Mouse (Mus musculus) forebrain, embryonic 16.5 days (tissue): ENCODE measurements around the gene Tmem203. TPM values are rescaled to one million over a fixed set of nuclear protein-coding genes. Genes with fewer than 3 reads are reported as not detected.
A peak's percentile ranks its signal among the peaks of the same experiment; 100 is the strongest.

Experiments used
- ATAC-seq: fragments of 200-750 bp; cut with Nextera tagmentation; 2 replicates; pipeline ENCODE4 v1.8.0; 2017; ENCODE audit warnings: mild to moderate bottlenecking, moderate library complexity
- H3K27ac ChIP-seq: fragments of 300-500 bp; sonication (generic); 2 replicates; pipeline ENCODE4 v1.5.1; 2014; ENCODE audit warnings: low read length, control low read depth
- H3K27me3 ChIP-seq: fragments of 300-500 bp; sonication (generic); replicated peaks from 2 replicates; pipeline ENCODE4 v1.6.1; 2014; ENCODE audit warnings: low read length; ENCODE audit not compliant: control insufficient read depth, insufficient read depth
- H3K36me3 ChIP-seq: fragments of 300-500 bp; sonication (generic); 2 replicates; pipeline ENCODE4 v1.6.1; 2014; ENCODE audit not compliant: control insufficient read depth, insufficient read depth
- H3K4me1 ChIP-seq: fragments of 300-500 bp; sonication (generic); replicated peaks from 2 replicates; pipeline ENCODE4 v1.6.1; 2014; ENCODE audit warnings: low read length; ENCODE audit not compliant: control insufficient read depth, insufficient read depth
- H3K4me2 ChIP-seq: fragments of 300-500 bp; sonication (generic); 2 replicates; pipeline ENCODE4 v1.6.1; 2014; ENCODE audit warnings: mild to moderate bottlenecking, low read length, control low read depth
- H3K4me3 ChIP-seq: fragments of 300-500 bp; sonication (generic); replicated peaks from 2 replicates; pipeline ENCODE4 v1.5.1; 2014; ENCODE audit warnings: mild to moderate bottlenecking, low read length, control low read depth
- H3K9ac ChIP-seq: fragments of 300-500 bp; sonication (generic); replicated peaks from 2 replicates; pipeline ENCODE4 v1.6.1; 2014; ENCODE audit warnings: low read depth, low read length, control low read depth
- H3K9me3 ChIP-seq: fragments of 300-500 bp; sonication (generic); 2 replicates; pipeline ENCODE4 v1.6.1; 2016; ENCODE audit warnings: low read length; ENCODE audit not compliant: control insufficient read depth
- WGBS: fragments of 180-500 bp; shearing (Covaris S2); extraction: QIAGEN DNeasy Blood & Tissue Kit; methylation state at CpG from one replicate; pipeline ENCODE4 v1.1.7; 2014; 5-methylcytosine and 5-hydroxymethylcytosine counted together
- polyA plus RNA-seq: library from polyadenylated mRNA; unstranded; fragments of >200 nt; fragmentation: Nextera tagmentation; extraction: Ambion mirVana; gene quantifications from 2 replicates; pipeline ENCODE4 v1.2.1, GENCODE M21; 2015

Gene Tmem203
- polyA plus RNA-seq, 1 experiment from 2014 or later: 16.0 TPM

GRCm38 (mm10) chr2:25239766-25240165 lies 15.5 kb upstream of the Tmem203 start:
- H3K27ac ChIP-seq: no peak overlapping the region
- H3K27me3 ChIP-seq: no peaks in the 10 kb centered on the region
- no peaks in the 10 kb centered on the region for H3K9me3 ChIP-seq
- H3K9ac ChIP-seq: no peak overlapping the region
- no peak for ATAC-seq
- H3K4me1 ChIP-seq: peaks cover 30% of the 10 kb centered on the region
- H3K4me2 ChIP-seq: no peak overlapping the region
- H3K36me3 ChIP-seq: no peaks in the 10 kb centered on the region
- H3K4me3 ChIP-seq: no peak overlapping the region
- WGBS: 89% methylated on average over 3 of the region's 3 CpGs

DNA sequence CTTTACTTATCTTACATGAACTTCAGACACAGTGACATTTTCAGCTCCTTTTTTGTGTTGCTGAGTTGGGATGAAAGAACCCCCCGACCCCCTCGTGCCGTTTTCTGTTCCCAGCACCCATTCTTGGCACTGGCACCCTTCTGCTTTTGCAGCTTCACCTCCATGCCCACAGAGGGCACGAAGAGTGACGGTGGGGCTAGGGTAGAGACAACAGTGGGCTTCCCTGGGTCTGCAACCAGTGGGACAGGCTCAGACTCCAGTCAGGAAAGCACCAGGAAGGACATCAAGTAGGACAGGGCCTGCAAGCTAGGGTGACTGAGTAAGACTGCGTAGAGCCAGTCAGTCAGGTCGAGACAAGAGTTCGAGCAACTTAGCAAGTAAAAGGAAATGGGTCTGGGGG lies 14.9 kb upstream of the Tmem203 start:
- Histone ChIP-seq H3K9ac (no peak overlapping the region; the same call in 1 of the 2 replicates), H3K27me3 (no peaks in the 10 kb centered on the region), H3K4me3 (peak overlapping the region; percentile 71), H3K4me1 (peaks cover 30% of the 10 kb centered on the region), H3K9me3 (no peaks in the 10 kb centered on the region), H3K36me3 (no peaks in the 10 kb centered on the region), H3K4me2 (peak overlapping the region; percentile 67), H3K27ac (peak overlapping the region; percentile 73; the same call in 1 of the 2 replicates)
- WGBS: 49% methylated on average over 8 of the region's 8 CpGs
- peak; percentile 11 for ATAC-seq

- Histone ChIP-seq H3K9me3 (no peaks in the 10 kb centered on the region), H3K27ac (peak overlapping the region; percentile 73), H3K4me1 (peaks cover 30% of the 10 kb centered on the region), H3K4me2 (peak overlapping the region; percentile 67), H3K36me3 (no peaks in the 10 kb centered on the region), H3K9ac (peak overlapping the region; percentile 73), H3K27me3 (no peaks in the 10 kb centered on the region), H3K4me3 (peak overlapping the region; percentile 71)
- ATAC-seq: peak; percentile 86
- under 1% methylated on average over 29 of the region's 29 CpGs for WGBS
Observed at GRCm38 (mm10) chr2:25240723-25241437, 14.4 kb upstream of the Tmem203 start.

DNA sequence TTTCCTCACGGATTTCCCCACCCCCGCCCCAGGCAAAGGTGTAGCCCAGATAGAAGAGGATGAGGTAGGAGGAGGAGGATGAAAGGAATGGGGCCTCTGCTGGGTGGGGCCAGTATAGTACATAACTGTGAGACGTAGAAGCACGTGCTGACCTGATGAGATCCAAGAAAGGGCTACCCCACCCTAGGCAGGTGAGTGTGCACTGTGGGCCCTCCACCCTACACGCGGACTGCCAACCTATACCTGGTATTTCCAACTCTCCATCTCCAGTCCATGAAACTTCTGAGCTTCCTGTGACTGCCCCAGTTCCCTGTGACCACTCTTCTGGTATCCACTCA lies 13.8 kb upstream of the Tmem203 start:
- Histone ChIP-seq H3K27me3 (no peaks in the 10 kb centered on the region), H3K27ac (peak overlapping the region; percentile 73), H3K4me1 (peaks cover 30% of the 10 kb centered on the region), H3K9ac (peak overlapping the region; percentile 73), H3K36me3 (no peaks in the 10 kb centered on the region), H3K9me3 (no peaks in the 10 kb centered on the region), H3K4me3 (peak overlapping the region; percentile 71), H3K4me2 (peak overlapping the region; percentile 67)
- ATAC-seq: peak; percentile 11
- WGBS: 12% methylated on average over 6 of the region's 6 CpGs

GRCm38 (mm10) chr2:25242101-25242506 lies 13.1 kb upstream of the Tmem203 start, which contains the start of the genes Rnf208 and Cysrt1:
Gene Rnf208, plus strand, starts transcription at chr2:25242255.
Gene Cysrt1, minus strand, starts transcription at chr2:25242452.
- Histone ChIP-seq H3K4me3 (peak within 1 kb of the TSS; percentile 71), H3K27ac (peak within 1 kb of the TSS; percentile 73), H3K27me3 (no peaks in the 10 kb centered on the region), H3K4me1 (peaks cover 30% of the 10 kb centered on the region), H3K9ac (peak within 1 kb of the TSS; percentile 73), H3K36me3 (no peaks in the 10 kb centered on the region), H3K9me3 (no peaks in the 10 kb centered on the region), H3K4me2 (peak within 1 kb of the TSS; percentile 67)
- ATAC-seq: peak; percentile 69
- WGBS: 0% methylated on average over 59 of the region's 59 CpGs

- 79% methylated on average over 8 of the region's 8 CpGs for WGBS
- ATAC-seq: no peak
- H3K4me2 ChIP-seq: peak overlapping the region; percentile 67
Observed at GRCm38 (mm10) chr2:25243342-25243741, 11.9 kb upstream of the Tmem203 start.

GRCm38 (mm10) chr2:25244144-25244543 lies 11.1 kb upstream of the Tmem203 start:
- H3K4me2 ChIP-seq: no peak overlapping the region

More at GRCm38 (mm10) chr2:25243342-25243741, 11.9 kb upstream of the Tmem203 start:
- H3K27me3 ChIP-seq: no peaks in the 10 kb centered on the region
- H3K4me1 ChIP-seq: peaks cover 30% of the 10 kb centered on the region
- peak overlapping the region; percentile 73 for H3K9ac ChIP-seq
- H3K9me3 ChIP-seq: no peaks in the 10 kb centered on the region
- no peaks in the 10 kb centered on the region for H3K36me3 ChIP-seq
- H3K27ac ChIP-seq: no peak overlapping the region
- peak overlapping the region; percentile 71 for H3K4me3 ChIP-seq

DNA sequence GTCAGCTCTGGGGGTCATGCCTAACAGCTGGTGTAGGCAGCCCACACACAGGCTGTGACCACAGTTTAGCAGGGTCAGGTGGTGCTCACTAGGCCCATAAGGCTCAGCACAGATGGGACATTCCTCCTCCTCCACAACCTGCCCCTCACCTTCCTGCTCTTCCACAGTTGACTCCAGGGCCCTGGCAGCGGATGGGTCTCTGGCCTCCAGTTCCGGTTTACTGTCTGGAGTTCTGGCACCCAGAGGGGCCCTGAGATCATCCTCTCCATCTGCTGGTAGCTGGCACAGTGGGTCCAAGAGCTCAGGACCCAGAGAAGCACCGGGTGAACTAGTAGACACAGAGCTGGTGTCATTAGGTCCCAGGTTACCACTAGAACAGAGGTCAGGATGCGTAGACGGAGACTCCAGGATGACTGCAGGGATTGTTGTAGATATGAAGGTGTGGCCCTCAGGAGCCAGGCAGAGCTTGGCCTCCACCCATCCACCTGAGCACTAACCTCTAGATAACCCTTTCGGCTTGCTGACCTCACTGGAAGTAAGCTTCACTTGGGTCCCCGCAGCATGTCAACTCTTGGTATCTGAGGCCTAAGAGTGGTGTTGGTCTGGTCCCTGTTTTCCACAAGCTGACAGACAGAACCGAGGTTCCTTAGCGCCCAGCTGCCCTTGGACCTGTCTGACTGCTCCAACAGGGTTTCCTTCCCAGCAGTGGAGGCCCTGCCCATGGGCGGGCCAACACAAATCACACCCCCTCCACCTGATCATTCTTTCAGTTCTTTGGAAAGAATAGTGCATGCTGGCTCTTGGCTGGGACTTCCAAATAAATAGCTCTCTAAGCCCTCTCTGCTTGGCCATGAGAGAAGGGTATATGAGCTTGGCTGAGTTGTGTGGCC lies 8.8 kb upstream of the Tmem203 start, which contains the start of gene AL732309.1:
TSS of gene AL732309.1 (minus strand) at position 681 of the 890 bp plus-strand sequence.
- Histone ChIP-seq H3K4me1 (peaks cover 17% of the 10 kb centered on the region), H3K4me2 (no peak within 1 kb of the TSS), H3K9me3 (no peaks in the 10 kb centered on the region), H3K27ac (no peak within 1 kb of the TSS), H3K36me3 (0 out of 2 replicates have a peak, but pooled peaks cover under 1% of the 10 kb centered on the region), H3K9ac (no peak within 1 kb of the TSS), H3K4me3 (no peak within 1 kb of the TSS), H3K27me3 (no peaks in the 10 kb centered on the region)
- WGBS: 94% methylated on average over 10 of the region's 10 CpGs
- ATAC-seq: no peak

More at GRCm38 (mm10) chr2:25244144-25244543, 11.1 kb upstream of the Tmem203 start:
- no peak overlapping the region for H3K27ac ChIP-seq
- H3K4me3 ChIP-seq: no peak overlapping the region
- ATAC-seq: no peak
- 89% methylated on average over 4 of the region's 4 CpGs for WGBS
- H3K9me3 ChIP-seq: no peaks in the 10 kb centered on the region
- no peaks in the 10 kb centered on the region for H3K27me3 ChIP-seq
- no peaks in the 10 kb centered on the region for H3K36me3 ChIP-seq
- no peak overlapping the region for H3K9ac ChIP-seq
- peaks cover 30% of the 10 kb centered on the region for H3K4me1 ChIP-seq

GRCm38 (mm10) chr2:25252331-25252730 lies 2.9 kb upstream of the Tmem203 start:
- Histone ChIP-seq H3K9me3 (no peaks in the 10 kb centered on the region), H3K36me3 (0 out of 2 replicates have a peak, but pooled peaks cover 3% of the 10 kb centered on the region), H3K27ac (no peak overlapping the region), H3K27me3 (no peaks in the 10 kb centered on the region), H3K9ac (no peak overlapping the region), H3K4me1 (peaks cover 21% of the 10 kb centered on the region), H3K4me3 (no peak overlapping the region), H3K4me2 (no peak overlapping the region)
- ATAC-seq: no peak
- WGBS: 85% methylated on average over 1 of the region's 1 CpGs
